8 mouse cellular contexts compared by ENCODE assay signal in the genomic region with DNA sequence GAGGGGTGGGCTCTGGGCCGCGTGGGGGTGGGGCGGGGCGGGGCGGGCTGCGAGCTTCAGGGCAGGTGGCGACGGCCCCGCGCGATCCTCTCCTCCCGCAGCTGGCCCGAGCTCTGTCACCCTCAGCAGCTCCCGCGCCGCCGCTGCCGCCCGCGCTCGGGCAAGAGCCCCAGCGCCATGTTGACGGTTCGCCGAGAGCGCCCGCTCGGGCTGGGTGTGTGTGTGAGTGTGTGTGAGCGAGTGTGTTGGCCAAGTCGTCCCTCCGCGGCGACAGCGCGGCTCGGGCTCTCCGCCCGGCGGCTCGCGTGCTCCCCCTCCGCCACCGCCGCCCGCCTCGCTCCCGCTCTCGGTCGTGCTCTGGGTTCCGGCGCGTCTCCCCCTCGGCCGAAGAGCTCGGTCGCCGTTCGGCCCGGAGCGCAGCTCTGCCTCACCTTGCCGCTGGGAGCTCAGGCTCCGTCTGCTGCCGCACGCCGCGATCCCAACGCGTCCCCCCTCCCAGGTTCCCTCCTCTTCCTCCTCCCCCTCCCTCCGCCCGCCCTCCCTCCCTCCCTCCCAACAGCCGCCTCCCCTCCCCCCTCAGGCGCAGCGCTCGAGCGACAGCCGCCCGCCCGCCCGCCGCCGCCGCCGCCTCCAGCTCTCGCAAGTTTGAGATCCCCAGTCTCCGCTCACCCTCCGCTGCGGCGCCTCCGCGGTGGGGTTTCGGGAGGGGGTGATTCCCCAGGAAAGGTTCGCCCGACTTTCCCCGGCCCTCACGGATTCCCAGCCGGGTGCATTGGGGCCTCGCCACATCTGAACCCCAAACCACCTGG.
DNase-seq lines count a peak whose midpoint lies in the region; ATAC-seq and TF ChIP-seq lines count a peak whose summit lies in the region.

No protein-coding gene starts in this region.

- H3K4me3 ChIP-seq in E14TG2a.4 (replicated peaks; ENCODE audit: low read length) = peak overlapping the region; percentile 77
- peak overlapping the region; percentile 64 for H3K4me3 ChIP-seq in bone marrow, adult 2 months (replicated peaks; ENCODE audit: control insufficient read depth, low read depth, low read length)
- H3K4me3 ChIP-seq in embryonic fibroblast, embryonic 13.5 days (ENCODE audit: insufficient read depth, low read length) = peak overlapping the region; percentile 91
- H3K4me3 ChIP-seq in heart, postnatal 0 days (ENCODE audit: low read depth, low read length) = peak overlapping the region; percentile 78
- peak overlapping the region; percentile 70 for H3K4me3 ChIP-seq in lung, embryonic 16.5 days (ENCODE audit: low read length)

- peak; percentile 45 for DNase-seq in heart, postnatal 0 days (ENCODE audit: low spot score)
- peak; percentile 65 to 85 for DNase-seq in kidney, postnatal 36 days
- DNase-seq in ovary, postnatal 14 days (ENCODE audit: low spot score) = peak; percentile 42
- peak; percentile 66 for DNase-seq in thymus, postnatal 25 days

- TF ChIP-seq CTCF in E14TG2a.4 (conservative IDR thresholded peaks at IDR 0.05; ENCODE audit: low read length) = no peak
- no peak for TF ChIP-seq CTCF in bone marrow, adult 2 months (IDR thresholded peaks at IDR 0.05; ENCODE audit: control insufficient read depth, insufficient read depth, low read length)
- TF ChIP-seq CTCF in embryonic fibroblast, embryonic 13.5 days (IDR thresholded peaks at IDR 0.05; ENCODE audit: borderline replicate concordance, insufficient read depth, low read length) = no peak
- TF ChIP-seq CTCF in heart, postnatal 0 days (IDR thresholded peaks at IDR 0.05; ENCODE audit: low read depth) = no peak

- TF ChIP-seq EP300 in heart, postnatal 0 days (IDR thresholded peaks at IDR 0.05; ENCODE audit: low read depth) = no peak

- ATAC-seq in heart, postnatal 0 days (ENCODE audit: insufficient read depth, low read depth) = peak; percentile 53
- peak; percentile 53 for ATAC-seq in lung, embryonic 16.5 days (ENCODE audit: low read depth)

- 2% methylated on average over 51 of the region's 97 CpGs for WGBS in bone marrow, adult 2 months
- 2% methylated on average over 36 of the region's 97 CpGs for WGBS in heart, postnatal 0 days
- 5% methylated on average over 25 of the region's 97 CpGs for WGBS in lung, embryonic 16.5 days

- peak overlapping the region; percentile 87 for H3K27ac ChIP-seq in bone marrow, adult 2 months (ENCODE audit: control insufficient read depth, insufficient read depth, low read depth, low read length, poor library complexity)
- peak overlapping the region; percentile 51 for H3K27ac ChIP-seq in embryonic fibroblast, embryonic 13.5 days (ENCODE audit: insufficient read depth, low read length)
- H3K27ac ChIP-seq in heart, postnatal 0 days (ENCODE audit: low read depth) = peak overlapping the region; percentile 86
- H3K27ac ChIP-seq in lung, embryonic 16.5 days (ENCODE audit: low read length) = peak overlapping the region; percentile 88

- peak; percentile 92 for TF ChIP-seq POLR2A in bone marrow, adult 2 months (IDR thresholded peaks at IDR 0.05; ENCODE audit: borderline replicate concordance, control insufficient read depth, low read depth, low read length)
- peak; percentile 93 for TF ChIP-seq POLR2A in embryonic fibroblast, embryonic 13.5 days (IDR thresholded peaks at IDR 0.05; ENCODE audit: low read depth, low read length)

- no peaks in the 10 kb centered on the region for H3K36me3 ChIP-seq in E14TG2a.4 (ENCODE audit: insufficient read depth, low read length)
- no peaks in the 10 kb centered on the region for H3K36me3 ChIP-seq in heart, postnatal 0 days (replicated peaks; ENCODE audit: control insufficient read depth, insufficient read depth, low read length)
- no peaks in the 10 kb centered on the region for H3K36me3 ChIP-seq in lung, embryonic 16.5 days (ENCODE audit: control insufficient read depth, insufficient read depth, low read length)

- H3K27me3 ChIP-seq in E14TG2a.4 (ENCODE audit: insufficient read depth, low read length) = peaks cover 66% of the 10 kb centered on the region
- peaks cover 48% of the 10 kb centered on the region; the same call in 1 of the 2 replicates for H3K27me3 ChIP-seq in heart, postnatal 0 days (ENCODE audit: control insufficient read depth, insufficient read depth, low read length)
- peaks cover 65% of the 10 kb centered on the region for H3K27me3 ChIP-seq in lung, embryonic 16.5 days (ENCODE audit: control insufficient read depth, insufficient read depth, low read depth, low read length)

- H3K9ac ChIP-seq in heart, postnatal 0 days (replicated peaks; ENCODE audit: low read depth, low read length) = peak overlapping the region; percentile 82
- peak overlapping the region; percentile 84 for H3K9ac ChIP-seq in lung, embryonic 16.5 days (ENCODE audit: low read length)

- peaks cover 48% of the 10 kb centered on the region for H3K4me1 ChIP-seq in E14TG2a.4 (replicated peaks; ENCODE audit: low read depth, low read length)
- peaks cover 2% of the 10 kb centered on the region; the same call in 1 of the 2 replicates for H3K4me1 ChIP-seq in bone marrow, adult 2 months (ENCODE audit: control insufficient read depth, insufficient read depth, low read length)
- peaks cover 3% of the 10 kb centered on the region for H3K4me1 ChIP-seq in embryonic fibroblast, embryonic 13.5 days (ENCODE audit: control insufficient read depth, insufficient read depth, low read length)
- 0 out of 2 replicates have a peak, but pooled peaks cover 4% of the 10 kb centered on the region for H3K4me1 ChIP-seq in heart, postnatal 0 days (ENCODE audit: control insufficient read depth, insufficient read depth)
- peaks cover 11% of the 10 kb centered on the region; the same call in 1 of the 2 replicates for H3K4me1 ChIP-seq in lung, embryonic 16.5 days (replicated peaks; ENCODE audit: control insufficient read depth, insufficient read depth, low read length)

- no peaks in the 10 kb centered on the region for H3K9me3 ChIP-seq in E14TG2a.4 (ENCODE audit: low read length)
- no peaks in the 10 kb centered on the region for H3K9me3 ChIP-seq in heart, postnatal 0 days (replicated peaks; ENCODE audit: control insufficient read depth, low read length)
- no peaks in the 10 kb centered on the region for H3K9me3 ChIP-seq in lung, embryonic 16.5 days (ENCODE audit: control insufficient read depth, low read length)

- peak overlapping the region; percentile 90 for H3K4me2 ChIP-seq in heart, postnatal 0 days (ENCODE audit: low read depth, low read length)
- peak overlapping the region; percentile 79 for H3K4me2 ChIP-seq in lung, embryonic 16.5 days (ENCODE audit: low read depth, low read length)

Comparison
In these comparisons a context has a peak if more than half of its experiments do, and no peak if none do; other contexts are left out.
1. Peak in every context shown above with its lines: DNase-seq, ATAC-seq, H3K4me3 ChIP-seq and H3K27ac ChIP-seq.